Mouse (Mus musculus): ENCODE data around the gene Ttyh1.
A peak's percentile ranks its signal among the peaks of the same experiment; 100 is the strongest.

GRCm38 (mm10) chr7:4163571-4164072 lies 44.4 kb downstream of the Ttyh1 start:
- TF ChIP-seq USF1 (IDR thresholded peaks at IDR 0.05; ENCODE audit: low read depth, low read length) (no peak), MYC (IDR thresholded peaks at IDR 0.05; ENCODE audit: low read depth, low read length) (no peak), ETS1 (conservative IDR thresholded peaks at IDR 0.05; ENCODE audit: low read depth, low read length) (peak; percentile 33; the same call in 1 of the 2 replicates), POLR2A (IDR thresholded peaks at IDR 0.05; ENCODE audit: low read depth, low read length) (no peak), RAD21 (IDR thresholded peaks at IDR 0.05; ENCODE audit: low read depth, low read length) (no peak), CTCF (conservative IDR thresholded peaks at IDR 0.05 in 1 of 2, IDR thresholded peaks at IDR 0.05 in 1 of 2; ENCODE audit: low read depth in 2 of 2, low read length in 2 of 2) (no peak), MAFK (IDR thresholded peaks at IDR 0.05; ENCODE audit: insufficient replicate concordance, low read length) (no peak), SMC3 (IDR thresholded peaks at IDR 0.05; ENCODE audit: low read depth, low read length) (no peak)
